Mouse (Mus musculus): ENCODE data around the gene Lmntd1.

DNA sequence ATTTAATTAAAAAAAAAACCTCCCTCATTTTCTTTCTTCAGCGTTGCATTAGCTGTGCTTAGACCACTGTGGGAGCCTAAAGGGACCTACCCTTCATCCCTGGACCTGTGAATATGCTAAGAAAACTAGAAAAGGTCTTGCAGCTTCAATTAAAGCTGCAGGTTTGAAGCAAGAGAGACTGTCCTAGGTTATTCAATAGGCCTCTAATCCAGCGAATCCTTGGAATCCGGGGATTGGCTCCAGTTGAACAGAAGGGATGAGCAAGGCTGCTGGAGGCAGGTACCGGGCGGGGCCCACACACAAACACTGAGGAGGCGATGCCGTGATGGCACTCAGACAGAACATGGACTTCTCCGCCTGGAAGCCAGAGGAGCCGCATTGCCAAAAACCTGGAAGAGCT, 192.5 kb downstream of the Lmntd1 start:
- no peak for TF ChIP-seq POLR2A (IDR thresholded peaks at IDR 0.05; ENCODE audit: insufficient read depth, low read depth, low read length)
- no peak for TF ChIP-seq CTCF (IDR thresholded peaks at IDR 0.05; ENCODE audit: insufficient read depth, low read depth, low read length)

All from olfactory bulb, adult 2 months (tissue).